Mouse (Mus musculus): ENCODE results near the gene Itgb6.

Gene Itgb6

DNA sequence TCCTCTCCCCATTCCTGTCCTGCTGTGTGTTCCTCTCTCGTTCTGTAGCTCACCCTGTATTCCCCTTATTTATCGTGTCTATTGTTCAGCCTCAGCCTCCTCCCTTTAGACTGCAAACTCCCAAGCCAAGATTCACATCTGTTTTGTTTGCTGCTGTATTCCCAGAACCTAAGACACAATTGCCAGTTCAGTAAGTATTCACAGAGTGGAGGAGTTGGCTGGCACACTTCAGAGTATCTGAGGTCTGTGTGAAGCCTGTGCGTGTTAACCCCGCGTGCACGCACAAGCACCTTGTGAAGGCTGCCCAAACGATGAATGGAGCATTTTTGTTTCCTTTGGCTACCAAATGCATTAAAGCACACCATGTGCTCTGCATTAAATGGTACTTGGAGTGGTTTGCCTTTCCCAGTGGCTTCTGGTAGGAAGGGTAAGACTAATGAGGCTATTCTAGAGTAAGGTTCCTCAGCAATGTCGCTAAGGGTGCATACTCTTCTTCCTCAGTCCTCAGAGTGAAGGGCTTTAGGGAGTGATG is 7.4 kb downstream of the Itgb6 start:
- in situ Hi-C loops (cut with MboI; ENCODE audit: low pct_unique_long_range_greater_than_20kb in 1 of 2, low sequenced_read_pairs in 2 of 2, unreplicated experiment in 1 of 2), result loop anchor here in 1 of 2 experiments (25.0 kb wide), 1 partner anchor 747 kb away; no protein-coding TSS in a partner anchor

DNA sequence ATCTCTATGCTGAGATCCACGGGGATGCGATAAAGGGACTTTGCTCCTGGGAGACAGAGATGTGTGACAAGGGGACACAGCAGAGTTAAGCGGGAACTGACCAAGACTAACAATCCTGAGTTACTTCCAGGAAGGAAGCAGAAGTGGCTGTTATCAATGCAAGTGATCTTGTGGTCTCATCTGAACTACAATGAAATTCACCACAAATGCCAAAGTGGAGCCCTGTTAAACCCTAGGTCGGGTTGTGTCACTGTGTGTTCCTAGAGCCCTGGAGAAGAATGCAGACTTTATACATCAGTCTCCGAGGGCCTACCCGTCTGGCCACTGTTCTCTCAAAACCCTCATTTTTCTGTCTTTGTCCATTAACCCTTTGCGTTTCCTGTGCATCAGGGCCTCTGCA is 8.0 kb downstream of the Itgb6 start:
- in situ Hi-C loops (cut with MboI; ENCODE audit: low pct_unique_long_range_greater_than_20kb in 1 of 2, low sequenced_read_pairs in 2 of 2, unreplicated experiment in 1 of 2), result loop anchor here in 1 of 2 experiments (25.0 kb wide), 1 partner anchor 748 kb away; no protein-coding TSS in a partner anchor

DNA sequence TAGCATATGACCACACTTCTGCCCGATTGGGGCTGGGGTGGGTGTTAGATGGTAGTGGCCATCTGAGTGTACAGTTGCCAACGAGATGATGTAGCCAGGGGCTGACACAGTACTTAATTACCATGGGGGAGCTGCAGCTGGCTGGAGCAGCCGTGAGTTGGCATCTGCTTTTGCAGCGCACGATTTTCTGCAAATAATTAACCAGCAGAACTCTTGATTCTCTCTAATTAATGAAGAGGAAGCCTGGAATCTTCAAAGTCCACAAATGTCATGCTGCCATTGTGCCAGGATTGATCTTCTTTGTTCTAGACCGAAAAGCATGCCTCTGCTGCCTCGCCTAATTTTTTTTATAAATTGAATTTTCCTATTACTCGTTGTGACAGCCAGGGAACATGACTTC is 8.6 kb downstream of the Itgb6 start:
- in situ Hi-C loops (cut with MboI; ENCODE audit: low pct_unique_long_range_greater_than_20kb in 1 of 2, low sequenced_read_pairs in 2 of 2, unreplicated experiment in 1 of 2), result loop anchor here in 1 of 2 experiments (25.0 kb wide), 1 partner anchor 748 kb away; no protein-coding TSS in a partner anchor

DNA sequence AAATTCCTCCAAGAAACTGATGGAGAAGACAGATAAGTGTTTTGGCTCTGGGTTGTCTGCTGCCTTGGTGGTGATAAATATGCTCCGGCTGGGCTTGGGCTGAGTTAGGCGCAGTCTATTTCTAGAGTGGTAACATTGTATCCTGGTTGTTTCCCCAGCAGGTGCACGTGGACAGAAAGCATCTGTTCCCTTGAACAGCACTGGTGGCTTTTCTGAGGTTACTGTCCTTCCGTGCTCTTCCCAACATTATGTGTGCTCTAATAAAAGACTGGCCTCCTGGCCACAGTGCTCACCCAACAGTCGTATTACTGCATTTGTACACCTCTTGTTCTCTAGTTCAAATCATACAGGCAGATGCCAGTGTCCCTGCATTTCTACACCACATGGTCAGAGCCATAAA is 9.6 kb downstream of the Itgb6 start:
- in situ Hi-C loops (cut with MboI; ENCODE audit: low pct_unique_long_range_greater_than_20kb in 1 of 2, low sequenced_read_pairs in 2 of 2, unreplicated experiment in 1 of 2), result loop anchor here in 1 of 2 experiments (25.0 kb wide), 1 partner anchor 749 kb away; no protein-coding TSS in a partner anchor

DNA sequence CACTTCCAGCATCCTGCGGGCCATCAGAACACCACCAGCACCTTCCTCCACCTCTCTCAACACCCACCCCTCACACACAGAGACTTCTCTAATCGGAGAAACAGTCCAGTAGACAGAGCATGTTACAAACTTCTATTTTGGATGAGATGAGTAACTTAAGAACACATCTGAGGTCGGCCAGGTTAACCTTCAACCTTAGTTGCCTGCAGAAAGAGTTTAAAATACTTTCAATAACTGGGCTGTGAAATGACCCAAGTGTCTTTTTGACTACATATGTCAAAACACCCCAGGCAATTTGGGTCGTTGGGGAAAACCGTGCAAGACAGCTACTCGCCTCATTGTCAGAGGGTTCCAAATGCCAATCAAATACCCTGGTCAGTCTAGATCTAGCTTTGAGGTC is 10.0 kb downstream of the Itgb6 start:
- in situ Hi-C loops (cut with MboI; ENCODE audit: low pct_unique_long_range_greater_than_20kb in 1 of 2, low sequenced_read_pairs in 2 of 2, unreplicated experiment in 1 of 2), result loop anchor here in 1 of 2 experiments (25.0 kb wide), 1 partner anchor 750 kb away; no protein-coding TSS in a partner anchor

DNA sequence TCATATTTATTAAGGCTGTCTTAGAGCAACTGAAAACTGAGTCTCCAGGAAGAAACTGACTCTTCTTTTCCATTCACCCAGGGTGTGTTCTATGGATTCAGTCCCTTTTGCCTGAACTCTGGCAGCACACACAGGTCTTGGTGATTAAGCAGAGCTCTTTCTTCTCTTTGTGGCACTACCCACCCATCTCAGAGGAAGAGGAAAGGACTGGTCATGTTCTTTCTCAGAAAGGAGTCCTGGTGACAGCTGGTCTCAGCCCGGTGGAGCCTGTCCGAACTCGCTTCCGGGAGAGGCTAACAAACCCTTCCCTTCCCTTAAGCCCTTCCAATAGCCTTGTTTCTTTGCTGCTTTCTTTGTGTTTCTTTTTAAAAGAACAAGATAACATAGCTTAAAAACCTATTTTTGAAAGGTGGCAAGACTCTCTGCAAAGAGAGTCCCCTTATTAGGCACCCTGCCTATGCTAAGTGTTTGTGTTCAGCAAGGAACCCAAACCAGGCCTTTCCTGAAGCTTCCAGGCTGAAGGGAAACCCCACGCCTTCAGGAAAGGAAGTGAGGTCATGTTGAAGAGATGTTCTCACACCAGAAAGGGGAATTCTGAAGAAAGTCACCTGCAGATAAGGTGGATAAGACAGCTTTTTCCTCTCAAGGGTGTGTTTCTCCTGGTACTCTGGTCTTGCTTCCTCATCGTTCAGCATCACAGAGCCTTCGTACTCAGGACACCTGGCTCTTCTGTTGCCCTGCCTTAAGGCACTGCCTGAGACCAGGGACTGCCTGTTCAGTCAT is 11.2 kb downstream of the Itgb6 start:
- in situ Hi-C loops (cut with MboI; ENCODE audit: low pct_unique_long_range_greater_than_20kb in 1 of 2, low sequenced_read_pairs in 2 of 2, unreplicated experiment in 1 of 2), result loop anchor here in 1 of 2 experiments (25.0 kb wide), 1 partner anchor 751 kb away; no protein-coding TSS in a partner anchor

DNA sequence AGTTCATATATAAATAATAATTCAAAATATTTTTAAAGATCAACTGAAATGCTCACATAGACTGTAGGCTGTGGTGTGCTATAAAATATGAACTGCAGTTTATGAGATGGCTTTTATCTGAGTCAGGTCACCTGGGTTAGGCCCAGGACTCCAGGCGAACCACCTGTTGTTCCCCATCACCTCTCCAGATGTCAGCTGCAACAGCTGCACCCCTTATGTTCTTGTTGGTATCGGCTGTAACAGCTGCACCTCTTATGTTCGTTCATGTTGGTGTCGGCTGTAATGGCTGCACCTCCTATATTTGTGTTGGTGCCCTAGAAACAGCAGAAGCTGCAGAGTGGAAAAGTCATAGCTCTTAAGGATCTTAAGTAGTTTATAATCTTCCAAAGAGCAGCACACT is 12.1 kb downstream of the Itgb6 start:
- in situ Hi-C loops (cut with MboI; ENCODE audit: low pct_unique_long_range_greater_than_20kb in 1 of 2, low sequenced_read_pairs in 2 of 2, unreplicated experiment in 1 of 2), result loop anchor here in 1 of 2 experiments (25.0 kb wide), 1 partner anchor 752 kb away; no protein-coding TSS in a partner anchor

DNA sequence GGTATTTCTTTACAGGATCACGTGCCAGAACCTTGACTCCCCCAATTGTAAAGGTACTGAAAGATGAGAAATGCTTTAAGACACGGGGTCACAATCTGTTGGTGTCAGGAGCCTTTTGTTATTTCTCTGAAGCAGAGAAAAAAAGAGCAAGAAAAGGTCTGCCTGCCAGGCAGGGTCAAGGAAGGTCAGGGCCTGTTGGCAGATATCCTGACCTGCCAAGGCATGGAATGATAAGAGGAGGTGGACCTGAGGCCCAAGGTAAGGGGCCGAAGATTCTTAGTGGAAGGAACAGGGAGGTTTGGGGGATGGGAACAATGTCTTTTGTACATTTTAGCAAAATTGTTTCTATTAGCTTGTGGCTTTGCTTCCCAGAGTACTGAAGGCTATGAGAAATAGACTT is 13.8 kb downstream of the Itgb6 start:
- in situ Hi-C loops (cut with MboI; ENCODE audit: low pct_unique_long_range_greater_than_20kb in 1 of 2, low sequenced_read_pairs in 2 of 2, unreplicated experiment in 1 of 2), result loop anchor here in 1 of 2 experiments (25.0 kb wide), 1 partner anchor 754 kb away; no protein-coding TSS in a partner anchor

DNA sequence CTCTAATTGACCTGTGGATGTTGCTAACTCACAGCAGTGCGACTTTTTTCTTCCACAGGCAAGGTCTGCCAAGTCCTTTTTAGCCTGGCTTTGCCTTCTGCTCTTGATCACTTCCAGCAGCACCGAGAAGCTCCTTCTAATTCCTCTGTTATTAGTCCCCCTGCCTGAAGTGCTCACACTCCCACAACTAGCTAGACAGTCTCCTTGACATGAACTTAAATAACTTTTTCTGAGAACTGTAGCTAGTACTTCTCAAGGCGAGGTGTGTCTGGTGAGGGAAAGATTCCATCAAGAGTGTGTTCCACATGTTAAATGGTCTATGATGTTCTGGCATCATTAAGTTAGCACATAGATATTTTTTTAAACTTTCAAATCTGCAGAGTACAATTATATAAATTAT is 15.6 kb downstream of the Itgb6 start:
- in situ Hi-C loops (cut with MboI; ENCODE audit: low pct_unique_long_range_greater_than_20kb in 1 of 2, low sequenced_read_pairs in 2 of 2, unreplicated experiment in 1 of 2), result loop anchor here in 1 of 2 experiments (25.0 kb wide), 1 partner anchor 755 kb away; no protein-coding TSS in a partner anchor

DNA sequence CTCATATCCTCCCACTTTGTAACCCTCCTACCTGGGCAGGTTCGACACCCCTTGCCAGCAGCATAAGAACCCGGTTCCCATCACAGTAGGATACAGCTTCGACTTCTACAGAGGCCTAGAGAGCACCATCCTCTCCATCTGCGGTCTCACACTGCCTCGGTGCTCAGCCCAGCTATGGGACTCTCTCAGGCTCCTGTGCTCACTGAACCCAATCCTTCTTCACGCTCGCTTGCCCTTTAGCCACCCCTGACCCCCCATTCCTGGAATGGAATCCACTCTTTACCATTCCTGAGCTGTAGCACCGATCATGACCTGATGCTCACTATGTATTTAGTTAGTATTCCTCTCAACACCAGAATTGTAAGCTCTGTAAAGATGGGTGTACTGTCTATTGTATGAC is 17.0 kb downstream of the Itgb6 start:
- in situ Hi-C loops (cut with MboI; ENCODE audit: low pct_unique_long_range_greater_than_20kb in 1 of 2, low sequenced_read_pairs in 2 of 2, unreplicated experiment in 1 of 2), result loop anchor here in 1 of 2 experiments (25.0 kb wide), 1 partner anchor 757 kb away; no protein-coding TSS in a partner anchor

DNA sequence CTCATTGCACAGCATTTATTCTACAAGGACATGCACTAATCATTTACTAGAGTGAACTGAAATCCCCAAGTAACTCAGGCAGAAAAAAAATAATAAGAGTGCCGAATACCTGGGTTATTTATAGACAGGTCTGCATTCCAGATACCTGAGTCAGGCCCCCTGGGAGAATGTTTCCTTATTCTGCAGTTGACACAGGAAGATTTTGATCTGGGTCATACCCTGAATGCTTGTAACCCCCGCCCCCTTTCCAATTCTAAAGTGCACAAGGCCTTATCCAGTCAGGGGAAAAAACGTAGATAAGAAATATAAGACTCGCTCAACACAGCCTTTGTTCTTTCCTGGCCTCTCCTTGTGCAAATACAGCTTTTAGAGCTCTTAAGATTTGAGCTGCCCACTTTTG is 19.1 kb downstream of the Itgb6 start:
- in situ Hi-C loops (cut with MboI; ENCODE audit: low pct_unique_long_range_greater_than_20kb in 1 of 2, low sequenced_read_pairs in 2 of 2, unreplicated experiment in 1 of 2), result loop anchor here in 1 of 2 experiments (25.0 kb wide), 1 partner anchor 759 kb away; no protein-coding TSS in a partner anchor

DNA sequence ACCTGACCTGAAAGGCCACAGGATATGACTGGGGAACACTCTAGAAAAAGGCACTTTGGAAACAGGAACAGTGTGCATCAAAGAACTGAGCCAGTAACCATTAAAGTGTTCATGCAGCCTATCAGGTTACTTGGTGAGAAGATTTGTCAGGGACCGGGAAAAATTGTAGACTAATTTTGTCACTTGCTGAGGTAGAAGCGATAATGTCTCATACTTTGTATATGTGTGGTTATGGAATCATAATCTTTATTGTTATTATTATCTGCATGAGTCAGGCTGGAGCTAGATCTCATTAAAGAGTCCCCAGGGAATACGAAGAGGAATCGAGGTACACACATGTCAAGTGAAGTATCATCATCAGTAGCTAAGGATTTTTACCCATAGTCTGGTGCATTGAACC is 21.5 kb downstream of the Itgb6 start:
- in situ Hi-C loops (cut with MboI; ENCODE audit: low pct_unique_long_range_greater_than_20kb in 1 of 2, low sequenced_read_pairs in 2 of 2, unreplicated experiment in 1 of 2), result loop anchor here in 1 of 2 experiments (25.0 kb wide), 1 partner anchor 761 kb away; no protein-coding TSS in a partner anchor

DNA sequence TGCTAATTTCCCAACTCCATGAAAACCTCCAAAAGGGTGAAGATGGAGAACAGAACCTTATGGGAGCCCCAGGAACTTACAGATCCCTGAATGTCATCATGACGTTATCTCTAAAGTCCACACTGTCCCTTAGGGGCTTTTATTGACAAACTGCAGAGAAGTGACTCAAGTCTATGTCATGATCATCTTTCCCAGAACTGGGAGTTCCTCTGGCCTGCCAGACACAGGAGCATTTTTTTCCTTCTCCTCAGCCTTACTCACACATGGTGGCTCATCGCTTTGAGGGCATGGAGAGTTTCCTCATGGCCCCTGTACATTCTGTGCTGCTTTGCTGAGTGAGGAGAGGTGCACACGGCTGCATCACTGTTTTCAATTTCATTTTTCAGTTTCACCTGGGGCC is 22.4 kb downstream of the Itgb6 start:
- in situ Hi-C loops (cut with MboI; ENCODE audit: low pct_unique_long_range_greater_than_20kb in 1 of 2, low sequenced_read_pairs in 2 of 2, unreplicated experiment in 1 of 2), result loop anchor here in 1 of 2 experiments (25.0 kb wide), 1 partner anchor 762 kb away; no protein-coding TSS in a partner anchor

DNA sequence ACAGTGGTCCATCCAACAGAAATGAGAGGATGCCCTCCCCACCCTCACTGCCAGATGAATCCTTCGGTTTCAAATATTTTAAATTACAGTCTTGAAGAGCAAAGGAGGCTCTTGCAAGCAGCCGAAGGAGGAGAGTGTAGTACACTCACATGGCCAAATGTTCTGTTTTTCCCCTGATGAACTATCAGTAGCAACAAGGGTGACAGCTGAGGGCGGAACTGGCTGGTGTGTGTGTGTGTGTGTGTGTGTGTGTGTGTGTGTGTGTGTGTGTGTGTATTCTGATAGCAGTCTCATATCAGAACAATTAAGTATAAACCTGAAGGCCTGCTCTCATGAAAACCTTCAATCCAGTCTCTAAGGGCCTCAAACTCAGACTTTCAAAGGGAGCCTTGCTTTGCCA is 22.9 kb downstream of the Itgb6 start:
- in situ Hi-C loops (cut with MboI; ENCODE audit: low pct_unique_long_range_greater_than_20kb in 1 of 2, low sequenced_read_pairs in 2 of 2, unreplicated experiment in 1 of 2), result no loop called here

DNA sequence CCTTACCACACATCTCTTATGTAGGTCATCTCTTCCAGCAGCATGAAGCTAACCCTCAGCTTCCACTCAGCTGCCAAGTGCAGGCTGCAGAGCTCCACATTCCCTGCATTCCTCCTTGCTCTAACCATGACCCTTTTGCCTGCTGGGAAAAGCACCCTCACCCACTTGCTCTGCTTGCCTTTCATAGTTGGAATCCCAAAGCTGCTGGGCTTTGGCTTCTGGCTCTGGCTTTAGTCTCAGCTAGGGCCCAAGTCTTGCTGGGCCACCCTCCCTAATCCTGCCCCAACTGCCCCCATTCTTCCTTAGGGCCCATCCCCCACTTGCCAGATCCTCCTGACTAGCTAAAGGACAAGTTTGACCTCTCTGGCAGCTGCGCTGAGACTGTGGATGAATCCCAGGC is 24.3 kb downstream of the Itgb6 start:
- in situ Hi-C loops (cut with MboI; ENCODE audit: low pct_unique_long_range_greater_than_20kb in 1 of 2, low sequenced_read_pairs in 2 of 2, unreplicated experiment in 1 of 2), result no loop called here

DNA sequence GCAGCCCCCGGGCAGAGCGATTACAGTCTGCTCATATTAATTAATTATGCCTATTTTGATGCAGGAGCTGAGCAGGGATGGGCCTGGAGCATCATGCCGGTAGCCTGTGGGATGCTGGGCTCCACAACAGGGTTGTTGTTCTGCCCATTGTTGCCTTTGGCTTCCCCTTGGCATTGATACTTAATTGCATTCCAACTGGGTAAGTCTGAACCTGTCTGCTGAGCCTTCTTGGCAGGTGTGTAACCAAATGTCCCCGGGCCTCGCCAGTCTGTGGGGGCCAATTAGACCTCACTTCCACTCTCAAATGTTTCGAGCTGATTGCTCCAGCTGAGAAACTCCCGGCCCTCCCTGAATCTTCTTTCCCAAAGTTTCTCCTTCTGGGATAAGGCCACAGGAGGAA is 24.9 kb downstream of the Itgb6 start:
- in situ Hi-C loops (cut with MboI; ENCODE audit: low pct_unique_long_range_greater_than_20kb in 1 of 2, low sequenced_read_pairs in 2 of 2, unreplicated experiment in 1 of 2), result no loop called here

DNA sequence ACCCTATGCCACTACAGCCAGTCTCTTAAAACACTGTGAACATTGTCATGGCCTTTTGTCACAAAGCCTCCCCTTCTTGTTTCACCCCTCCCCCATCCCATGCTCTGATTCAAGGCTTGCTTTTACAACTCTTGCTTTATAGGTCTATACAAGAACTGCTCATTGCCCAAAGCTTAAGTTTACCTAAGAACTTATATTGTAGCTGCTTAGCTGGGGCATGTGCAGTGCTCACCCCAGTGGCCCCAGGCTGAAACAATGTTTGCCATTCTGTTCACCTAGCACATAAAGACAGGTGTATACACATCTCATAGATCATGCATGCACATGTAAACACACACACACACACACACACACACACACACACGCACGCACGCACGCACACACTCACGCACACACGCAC is 25.9 kb downstream of the Itgb6 start:
- in situ Hi-C loops (cut with MboI; ENCODE audit: low pct_unique_long_range_greater_than_20kb in 1 of 2, low sequenced_read_pairs in 2 of 2, unreplicated experiment in 1 of 2), result no loop called here

DNA sequence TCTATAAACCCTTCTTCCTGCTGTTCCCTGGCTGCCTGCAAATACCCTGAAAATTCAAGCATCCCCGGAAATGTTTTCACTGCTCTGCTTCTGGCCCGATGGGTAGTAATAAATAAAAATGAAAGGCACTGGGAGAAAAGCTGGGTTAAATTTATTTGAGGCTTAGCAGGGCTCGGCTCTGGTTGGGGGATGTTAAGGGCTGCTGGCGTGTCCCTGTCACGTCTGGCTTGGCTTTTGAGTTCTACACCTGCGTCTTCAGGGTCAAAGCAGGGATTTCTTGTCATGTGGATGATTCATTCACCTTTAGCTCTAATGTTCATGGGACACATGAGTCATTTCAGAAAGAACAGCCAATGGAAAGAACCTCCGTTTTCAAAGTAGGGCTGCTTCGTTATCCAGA is 26.7 kb downstream of the Itgb6 start:
- in situ Hi-C loops (cut with MboI; ENCODE audit: low pct_unique_long_range_greater_than_20kb in 1 of 2, low sequenced_read_pairs in 2 of 2, unreplicated experiment in 1 of 2), result no loop called here

DNA sequence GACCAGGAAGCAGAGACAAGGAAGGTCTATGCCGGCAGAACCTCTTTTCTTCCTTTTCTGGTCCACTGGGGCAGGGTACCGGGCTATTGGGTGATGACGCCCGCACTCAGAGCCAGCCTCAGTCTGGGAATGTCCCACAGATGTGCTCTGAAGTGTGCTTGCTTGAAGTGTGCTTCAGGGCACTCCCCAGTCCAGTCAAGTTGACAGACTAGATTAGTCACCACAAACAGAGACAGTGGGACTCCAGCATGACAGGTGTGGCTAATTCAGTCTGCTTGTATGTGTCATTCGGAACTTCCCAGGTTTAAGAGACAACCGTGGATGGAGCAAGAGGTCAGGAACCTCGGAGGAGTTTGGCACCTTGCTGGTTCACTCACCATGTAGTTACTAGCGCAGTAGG is 27.9 kb downstream of the Itgb6 start:
- in situ Hi-C loops (cut with MboI; ENCODE audit: low pct_unique_long_range_greater_than_20kb in 1 of 2, low sequenced_read_pairs in 2 of 2, unreplicated experiment in 1 of 2), result no loop called here
